Mouse (Mus musculus) central nervous system, embryonic 14 days (tissue): ENCODE results near the gene Coro2a. TPM values are rescaled to one million over a fixed set of nuclear protein-coding genes. Genes with fewer than 3 reads are reported as not detected.

ENCODE experiments used
- polyA plus RNA-seq: library from polyadenylated mRNA; depleted of rRNA; stranded (reverse); fragments of >200 nt; gene quantifications from 2 replicates; pipeline ENCODE4 v1.2.3, GENCODE M21; 2012; rRNA removed

Gene Coro2a
- 8.8 and 9.9 TPM in 2 replicates for polyA plus RNA-seq

GRCm38 (mm10) chr4:46601844-46602423 is at the start of gene Coro2a:
Gene Coro2a (minus strand): TSS chr4:46602202.

GRCm38 (mm10) chr4:46650086-46650753 is 48.2 kb upstream of the Coro2a start, which contains the start of gene Tbc1d2:
Gene Tbc1d2 (minus strand): TSS chr4:46650209.

GRCm38 (mm10) chr4:46535840-46536361 is 66.1 kb downstream of the Coro2a start, which contains the start of gene Trim14:
Gene Trim14 (minus strand): TSS chr4:46536141.

GRCm38 (mm10) chr4:46489028-46489925 is 112.7 kb downstream of the Coro2a start, which contains the start of gene Nans:
Gene Nans (plus strand): TSS chr4:46489248.

Other genes starting within 250 kb of the Coro2a start
- gene Trmo, start 212.8 kb downstream of the Coro2a start, polyA plus RNA-seq, result 8.3 and 8.5 TPM in 2 replicates
- gene Hemgn, start 188.7 kb downstream of the Coro2a start, polyA plus RNA-seq, result 0.16 and 0.17 TPM in 2 replicates
- 81.4 and 91.4 TPM in 2 replicates for gene Anp32b, start 151.3 kb downstream of the Coro2a start, polyA plus RNA-seq
- gene Nans, start 113.0 kb downstream of the Coro2a start, polyA plus RNA-seq, result 70.8 and 71.6 TPM in 2 replicates
- 0.88 and 1.0 TPM in 2 replicates for gene Trim14, start 66.1 kb downstream of the Coro2a start, polyA plus RNA-seq
- gene Tbc1d2, start 48.0 kb upstream of the Coro2a start, polyA plus RNA-seq, result 1.0 and 1.4 TPM in 2 replicates